Mouse (Mus musculus) liver, embryonic 14.5 days (tissue): ENCODE data around the gene Slbp.

Experiments
- CTCF ChIP-seq: IDR thresholded peaks from 2 replicates; pipeline ENCODE4 v1.5.1; 2016; ENCODE audit warnings: antibody characterized with exemption, low read depth, control low read depth
- EP300 ChIP-seq: IDR thresholded peaks from 2 replicates; pipeline ENCODE4 v1.6.1; 2016; ENCODE audit warnings: antibody characterized with exemption, low read depth

GRCm38 (mm10) chr5:33629301-33629987 is 22.9 kb downstream of the Slbp start, which contains the start of the genes Fam53a and Gm9903:
- TF ChIP-seq CTCF (peak; percentile 24; the same call in 1 of the 2 replicates), EP300 (no peak)
